Mouse (Mus musculus) heart, embryonic 11.5 days (tissue): Measurements from ENCODE around the gene Ugt1a6a. TPM values are rescaled to one million over a fixed set of nuclear protein-coding genes. Genes with fewer than 3 reads are reported as not detected.

Source experiments
- ATAC-seq: fragments of 200-750 bp; cut with Nextera tagmentation; replicated peaks from 2 replicates; pipeline ENCODE4 v1.8.0; 2017; ENCODE audit warnings: moderate library complexity; ENCODE audit not compliant: insufficient number of reproducible peaks, low FRiP score, low TSS enrichment
- H3K27ac ChIP-seq: fragments of 300-500 bp; sonication (generic); 2 replicates; pipeline ENCODE4 v1.5.1; 2014; ENCODE audit warnings: mild to moderate bottlenecking, low read depth, low read length
- H3K27me3 ChIP-seq: fragments of 300-500 bp; sonication (generic); 2 replicates; pipeline ENCODE4 v1.6.1; 2014; ENCODE audit warnings: mild to moderate bottlenecking, low read length, mixed read lengths; ENCODE audit not compliant: control insufficient read depth, insufficient read depth
- H3K36me3 ChIP-seq: fragments of 300-500 bp; sonication (generic); 2 replicates; pipeline ENCODE4 v1.6.1; 2014; ENCODE audit warnings: mild to moderate bottlenecking, low read length, moderate library complexity, mixed read lengths; ENCODE audit not compliant: control insufficient read depth, insufficient read depth
- H3K4me1 ChIP-seq: fragments of 300-500 bp; sonication (generic); 2 replicates; pipeline ENCODE4 v1.6.1; 2014; ENCODE audit warnings: low read length; ENCODE audit not compliant: control insufficient read depth, insufficient read depth
- H3K4me2 ChIP-seq: fragments of 300-500 bp; sonication (generic); 2 replicates; pipeline ENCODE4 v1.6.1; 2014; ENCODE audit warnings: mild to moderate bottlenecking, moderate library complexity
- H3K4me3 ChIP-seq: fragments of 300-500 bp; sonication (generic); 2 replicates; pipeline ENCODE4 v1.5.1; 2014; ENCODE audit warnings: low read depth, low read length
- H3K9ac ChIP-seq: fragments of 300-500 bp; sonication (generic); 2 replicates; pipeline ENCODE4 v1.6.1; 2014; ENCODE audit warnings: mild to moderate bottlenecking, low read depth, low read length, moderate library complexity
- H3K9me3 ChIP-seq: fragments of 300-500 bp; sonication (generic); replicated peaks from 2 replicates; pipeline ENCODE4 v1.6.1; 2016; ENCODE audit warnings: low read length; ENCODE audit not compliant: control insufficient read depth
- WGBS: fragments of 180-500 bp; shearing (Covaris S2); extraction: QIAGEN DNeasy Blood & Tissue Kit; methylation state at CpG from one replicate; pipeline ENCODE4 v1.1.7; 2014; ENCODE audit not compliant: insufficient replicate concordance; 5-methylcytosine and 5-hydroxymethylcytosine counted together
- polyA plus RNA-seq: library from polyadenylated mRNA; unstranded; fragments of >200 nt; fragmentation: Nextera tagmentation; extraction: Ambion mirVana; gene quantifications from 2 replicates; pipeline ENCODE4 v1.2.1, GENCODE M21; 2014

Gene Ugt1a6a
- polyA plus RNA-seq, 1 experiment from 2014 or later, result not detected

GRCm38 (mm10) chr1:88240072-88240471, 105.5 kb downstream of the Ugt1a6a start:
- no peak overlapping the region for H3K27ac ChIP-seq
- no peaks in the 10 kb centered on the region for H3K27me3 ChIP-seq
- H3K4me2 ChIP-seq, result no peak overlapping the region
- H3K4me3 ChIP-seq, result no peak overlapping the region
- H3K4me1 ChIP-seq, result no peaks in the 10 kb centered on the region
- H3K9ac ChIP-seq, result no peak overlapping the region
- WGBS, result 65% methylated on average over 5 of the region's 5 CpGs
- peaks cover 90% of the 10 kb centered on the region for H3K9me3 ChIP-seq
- no peaks in the 10 kb centered on the region for H3K36me3 ChIP-seq
- ATAC-seq, result no peak

- H3K36me3 ChIP-seq, result no peaks in the 10 kb centered on the region
- no peak overlapping the region for H3K4me2 ChIP-seq
- H3K9ac ChIP-seq, result no peak overlapping the region
- no peaks in the 10 kb centered on the region for H3K27me3 ChIP-seq
- 68% methylated on average over 4 of the region's 4 CpGs for WGBS
- no peak overlapping the region for H3K27ac ChIP-seq
- no peaks in the 10 kb centered on the region for H3K4me1 ChIP-seq
- peaks cover 90% of the 10 kb centered on the region for H3K9me3 ChIP-seq
- no peak overlapping the region for H3K4me3 ChIP-seq
- ATAC-seq, result peak; percentile 4; the same call in 1 of the 2 replicates
These were observed 106.0 kb downstream of the Ugt1a6a start for GRCm38 (mm10) chr1:88240579-88240978.

GRCm38 (mm10) chr1:88243861-88244260, 109.3 kb downstream of the Ugt1a6a start:
- H3K27ac ChIP-seq, result no peak overlapping the region
- H3K4me2 ChIP-seq, result no peak overlapping the region
- 56% methylated on average over 5 of the region's 5 CpGs for WGBS

GRCm38 (mm10) chr1:88245881-88246280, 111.3 kb downstream of the Ugt1a6a start:
- no peaks in the 10 kb centered on the region for H3K36me3 ChIP-seq
- H3K27me3 ChIP-seq, result no peaks in the 10 kb centered on the region
- no peak overlapping the region for H3K4me3 ChIP-seq
- WGBS, result 69% methylated on average over 6 of the region's 6 CpGs
- peaks cover 93% of the 10 kb centered on the region for H3K9me3 ChIP-seq
- no peak overlapping the region for H3K9ac ChIP-seq
- H3K4me1 ChIP-seq, result no peaks in the 10 kb centered on the region
- no peak overlapping the region for H3K4me2 ChIP-seq
- H3K27ac ChIP-seq, result no peak overlapping the region
- no peak for ATAC-seq

More at GRCm38 (mm10) chr1:88243861-88244260, 109.3 kb downstream of the Ugt1a6a start:
- H3K9ac ChIP-seq, result no peak overlapping the region
- ATAC-seq, result no peak
- no peaks in the 10 kb centered on the region for H3K27me3 ChIP-seq
- H3K36me3 ChIP-seq, result no peaks in the 10 kb centered on the region
- H3K9me3 ChIP-seq, result peaks cover 93% of the 10 kb centered on the region
- no peaks in the 10 kb centered on the region for H3K4me1 ChIP-seq
- no peak overlapping the region for H3K4me3 ChIP-seq

- no peak overlapping the region for H3K4me2 ChIP-seq
- H3K9me3 ChIP-seq, result peaks cover 93% of the 10 kb centered on the region
- H3K27me3 ChIP-seq, result no peaks in the 10 kb centered on the region
- H3K9ac ChIP-seq, result no peak overlapping the region
- no peaks in the 10 kb centered on the region for H3K36me3 ChIP-seq
- ATAC-seq, result no peak
- H3K4me3 ChIP-seq, result no peak overlapping the region
- H3K27ac ChIP-seq, result no peak overlapping the region
- H3K4me1 ChIP-seq, result no peaks in the 10 kb centered on the region
- 42% methylated on average over 6 of the region's 6 CpGs for WGBS
These were observed 111.8 kb downstream of the Ugt1a6a start for GRCm38 (mm10) chr1:88246386-88246785.

- H3K9ac ChIP-seq, result no peak overlapping the region
- WGBS, result 50% methylated on average over 2 of the region's 2 CpGs
- no peak overlapping the region for H3K4me3 ChIP-seq
- H3K4me1 ChIP-seq, result no peaks in the 10 kb centered on the region
- no peak for ATAC-seq
- H3K9me3 ChIP-seq, result peaks cover 96% of the 10 kb centered on the region
- H3K27ac ChIP-seq, result no peak overlapping the region
- no peak overlapping the region for H3K4me2 ChIP-seq
- no peaks in the 10 kb centered on the region for H3K36me3 ChIP-seq
- H3K27me3 ChIP-seq, result no peaks in the 10 kb centered on the region
These were observed 113.1 kb downstream of the Ugt1a6a start for GRCm38 (mm10) chr1:88247660-88248059.

- no peak overlapping the region for H3K4me2 ChIP-seq
These were observed 114.0 kb downstream of the Ugt1a6a start for GRCm38 (mm10) chr1:88248658-88249057.

GRCm38 (mm10) chr1:88249596-88249995, 115.0 kb downstream of the Ugt1a6a start:
- no peaks in the 10 kb centered on the region for H3K36me3 ChIP-seq
- no peak overlapping the region for H3K9ac ChIP-seq
- no peak overlapping the region for H3K4me2 ChIP-seq
- H3K27me3 ChIP-seq, result no peaks in the 10 kb centered on the region
- H3K4me1 ChIP-seq, result no peaks in the 10 kb centered on the region
- WGBS, result 75% methylated on average over 7 of the region's 7 CpGs
- H3K4me3 ChIP-seq, result no peak overlapping the region
- H3K9me3 ChIP-seq, result peaks cover 97% of the 10 kb centered on the region
- no peak for ATAC-seq
- H3K27ac ChIP-seq, result no peak overlapping the region

More at GRCm38 (mm10) chr1:88248658-88249057, 114.0 kb downstream of the Ugt1a6a start:
- 64% methylated on average over 4 of the region's 4 CpGs for WGBS
- Histone ChIP-seq H3K4me1 (no peaks in the 10 kb centered on the region), H3K36me3 (no peaks in the 10 kb centered on the region), H3K27me3 (no peaks in the 10 kb centered on the region), H3K27ac (no peak overlapping the region), H3K4me3 (no peak overlapping the region), H3K9ac (no peak overlapping the region), H3K9me3 (peaks cover 97% of the 10 kb centered on the region)
- no peak for ATAC-seq

GRCm38 (mm10) chr1:88250023-88250422, 115.4 kb downstream of the Ugt1a6a start:
- Histone ChIP-seq H3K36me3 (no peaks in the 10 kb centered on the region), H3K4me3 (no peak overlapping the region), H3K4me2 (no peak overlapping the region), H3K9me3 (peaks cover 97% of the 10 kb centered on the region), H3K27me3 (no peaks in the 10 kb centered on the region), H3K9ac (no peak overlapping the region), H3K27ac (no peak overlapping the region), H3K4me1 (no peaks in the 10 kb centered on the region)
- WGBS, result 75% methylated on average over 5 of the region's 5 CpGs
- ATAC-seq, result no peak
